Mouse (Mus musculus): ENCODE results near the gene Tmem41b.

GRCm38 (mm10) chr7:110018117-110018630, 31.4 kb upstream of the Tmem41b start, which contains the start of gene Ipo7:
- TF ChIP-seq MAFK (IDR thresholded peaks at IDR 0.05; ENCODE audit: insufficient read depth, low read depth, low read length) (no peak), HCFC1 (IDR thresholded peaks at IDR 0.05; ENCODE audit: borderline replicate concordance, insufficient read depth, low read length) (peak; percentile 96), ZC3H11A (IDR thresholded peaks at IDR 0.05; ENCODE audit: borderline replicate concordance, low read depth, low read length) (no peak), ZNF384 (IDR thresholded peaks at IDR 0.05; ENCODE audit: low read depth, low read length) (no peak), CHD2 (IDR thresholded peaks at IDR 0.05; ENCODE audit: low read depth, low read length) (no peak)
